Mouse (Mus musculus): ENCODE measurements around the gene Zfp541.

The Zfp541 gene

GRCm38 (mm10) chr7:16111284-16112090, 49.9 kb downstream of the Zfp541 start:
- in situ Hi-C loops (cut with MboI; ENCODE audit: unreplicated experiment in 2 of 2), result no loop called here

DNA sequence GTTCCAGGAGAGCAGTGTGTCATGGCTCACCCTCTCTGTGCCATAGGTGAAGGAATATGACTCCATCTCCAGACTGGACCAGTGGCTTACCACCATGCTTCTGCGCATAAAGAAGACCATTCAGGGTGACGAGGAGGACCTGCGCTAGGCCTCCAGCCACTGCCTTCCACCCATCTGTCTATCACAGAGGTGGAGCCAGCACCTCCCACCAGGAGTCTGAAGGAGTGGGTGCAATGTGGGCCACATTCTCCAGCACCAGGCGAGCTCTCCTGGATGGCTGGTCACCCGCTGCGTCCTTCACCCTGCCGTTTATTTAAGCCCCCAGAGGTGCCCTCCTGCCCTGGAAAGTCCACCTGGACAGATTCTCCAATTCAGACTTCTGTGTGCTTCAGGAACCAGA, 54.8 kb downstream of the Zfp541 start:
- in situ Hi-C loops (cut with MboI; ENCODE audit: unreplicated experiment in 2 of 2), result no loop called here

DNA sequence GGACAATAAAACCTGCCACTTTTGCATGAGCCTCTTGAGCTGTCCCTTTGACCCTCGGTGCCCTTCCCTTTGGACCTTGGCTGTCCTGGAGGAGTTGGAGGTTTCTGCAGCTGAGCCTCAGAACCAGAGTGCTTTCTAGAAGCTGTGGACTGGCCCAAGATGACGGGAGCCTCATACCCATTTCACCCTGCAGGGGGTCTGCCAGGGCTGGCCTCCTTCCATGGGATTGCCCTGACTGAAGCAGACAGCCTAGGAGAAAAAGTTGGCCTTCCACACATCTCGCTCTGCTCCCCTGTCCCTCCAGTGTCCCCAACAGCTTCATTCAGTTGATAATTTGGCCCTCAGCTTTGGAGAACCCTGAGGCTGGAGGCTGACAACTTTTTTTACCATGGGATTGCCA, 55.5 kb downstream of the Zfp541 start:
- in situ Hi-C loops (cut with MboI; ENCODE audit: unreplicated experiment in 2 of 2), result no loop called here

DNA sequence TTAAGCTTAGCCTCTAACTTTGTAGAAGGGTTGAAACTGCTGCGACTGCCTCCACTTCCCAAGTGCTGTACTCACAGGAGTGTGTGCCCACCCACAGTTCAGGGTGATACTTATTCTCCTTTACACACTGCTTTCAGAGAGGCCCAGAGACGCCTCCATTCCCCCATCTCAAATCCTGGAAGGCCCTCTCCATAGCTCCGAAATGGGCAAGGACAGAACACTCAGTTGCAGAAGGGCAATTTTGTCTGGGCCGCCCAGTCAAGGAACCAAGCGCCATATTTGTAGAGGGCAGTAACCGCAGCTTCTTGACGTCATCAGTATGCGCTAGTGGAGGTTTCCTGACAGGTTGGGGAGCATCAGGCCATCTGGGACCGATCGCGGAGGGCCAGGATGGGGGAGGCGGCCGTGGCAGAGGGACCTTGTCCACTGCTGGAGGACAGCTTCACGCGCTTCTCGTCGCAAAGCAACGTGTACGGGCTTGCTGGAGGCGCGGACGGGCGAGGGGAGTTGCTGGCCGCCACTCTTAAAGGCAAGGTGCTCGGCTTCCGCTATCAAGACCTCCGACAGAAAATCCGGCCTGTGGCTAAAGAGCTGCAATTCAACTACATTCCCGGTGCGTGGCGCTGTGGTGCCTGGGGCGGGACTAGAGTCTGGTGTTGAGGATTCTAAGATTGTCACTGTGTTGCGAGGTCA, 58.1 kb downstream of the Zfp541 start, which contains the start of gene Kptn:
Gene Kptn, plus strand, starts transcription at position 327 of the 693 bp plus-strand sequence.
- in situ Hi-C loops (cut with MboI; ENCODE audit: unreplicated experiment in 2 of 2), result no loop called here

- in situ Hi-C loops (cut with MboI; ENCODE audit: unreplicated experiment in 2 of 2), result no loop called here
These were observed 58.6 kb downstream of the Zfp541 start for GRCm38 (mm10) chr7:16120262-16120600.

DNA sequence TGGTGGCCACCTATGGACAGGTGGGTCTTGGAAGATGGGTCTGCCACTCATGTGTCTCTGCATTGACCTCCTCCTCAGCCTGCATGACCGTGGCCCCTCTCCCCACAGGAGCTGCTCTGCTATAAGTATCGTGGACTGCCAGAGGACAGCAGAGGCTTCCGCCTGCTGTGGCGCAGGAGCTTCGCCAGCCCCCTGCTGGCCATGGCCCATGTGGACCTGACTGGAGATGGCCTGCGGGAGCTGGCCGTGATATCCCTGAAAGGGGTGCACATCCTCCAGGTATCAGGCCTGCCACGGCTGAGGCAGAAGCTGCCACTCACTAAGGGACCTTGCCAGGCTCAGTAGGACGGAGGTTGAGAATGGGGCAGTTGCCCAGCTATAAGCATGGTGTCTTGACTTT, 64.2 kb downstream of the Zfp541 start:
- in situ Hi-C loops (cut with MboI; ENCODE audit: unreplicated experiment in 2 of 2), result no loop called here

GRCm38 (mm10) chr7:16128344-16128743, 66.7 kb downstream of the Zfp541 start:
- in situ Hi-C loops (cut with MboI; ENCODE audit: unreplicated experiment in 2 of 2), result no loop called here

DNA sequence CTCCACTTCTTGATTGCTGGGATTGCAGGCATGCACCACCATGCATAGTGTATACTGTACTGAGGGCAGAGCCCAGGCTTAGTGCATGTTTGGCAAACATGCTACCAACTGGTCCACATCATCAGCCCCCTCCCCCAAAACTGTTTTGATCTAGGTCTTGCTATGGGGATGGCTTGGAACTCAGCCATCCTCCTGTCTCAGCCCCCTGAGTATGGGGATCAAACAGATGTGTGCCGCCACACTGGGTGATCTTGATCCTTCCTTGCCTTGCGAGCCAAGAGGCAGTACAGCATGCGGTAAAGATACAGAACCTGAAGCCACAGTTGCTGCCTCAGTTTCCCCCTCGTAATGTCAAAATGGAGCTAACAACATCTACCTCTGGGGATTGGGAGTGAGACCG, 67.3 kb downstream of the Zfp541 start:
- in situ Hi-C loops (cut with MboI; ENCODE audit: unreplicated experiment in 2 of 2), result no loop called here

GRCm38 (mm10) chr7:16129421-16129845, 67.8 kb downstream of the Zfp541 start, which contains the start of gene Slc8a2:
Gene Slc8a2, plus strand, starts transcription at chr7:16129826.
- in situ Hi-C loops (cut with MboI; ENCODE audit: unreplicated experiment in 2 of 2), result no loop called here

DNA sequence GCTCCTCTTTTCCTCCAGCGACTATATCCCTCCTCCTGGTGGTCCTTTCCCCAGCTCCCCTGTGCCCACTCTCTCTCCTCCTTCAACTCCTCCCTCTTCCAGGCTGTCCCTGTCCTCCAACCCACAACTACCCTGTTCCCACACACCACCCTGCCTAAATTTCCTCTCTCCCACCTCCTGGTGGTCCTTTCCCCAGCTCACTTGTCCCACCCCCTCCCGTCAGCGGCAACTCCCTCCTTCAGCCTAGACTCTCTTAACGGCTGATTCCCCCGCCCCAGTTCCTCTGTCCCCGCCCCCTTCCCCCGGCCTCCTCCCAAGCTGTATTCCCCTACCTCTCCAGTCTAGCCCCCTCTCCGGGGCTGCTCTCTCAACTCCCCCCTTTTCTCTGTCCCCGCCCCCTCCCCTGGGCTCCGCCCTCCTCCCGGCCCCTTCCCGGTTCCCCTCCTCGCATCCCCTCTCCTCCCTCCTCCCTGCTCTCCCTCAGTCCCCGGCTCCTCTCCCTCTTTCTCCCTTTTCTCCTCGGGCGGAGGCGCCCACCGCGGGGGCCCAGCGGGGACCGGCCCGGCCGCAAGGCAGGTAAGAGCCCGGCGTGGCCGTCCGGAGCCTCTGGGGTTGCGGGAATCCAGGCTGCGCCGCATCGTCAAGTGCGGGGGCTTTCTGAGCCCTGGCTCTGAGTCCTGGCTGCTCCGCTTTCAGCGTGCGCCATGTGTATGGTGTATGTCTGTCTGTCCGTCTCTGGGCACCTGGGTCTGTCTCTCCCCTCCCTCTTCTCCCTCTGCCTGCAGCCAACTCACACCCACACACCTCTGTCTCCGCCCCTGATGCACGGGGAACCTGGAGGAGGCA, 68.5 kb downstream of the Zfp541 start:
- in situ Hi-C loops (cut with MboI; ENCODE audit: unreplicated experiment in 2 of 2), result no loop called here

DNA sequence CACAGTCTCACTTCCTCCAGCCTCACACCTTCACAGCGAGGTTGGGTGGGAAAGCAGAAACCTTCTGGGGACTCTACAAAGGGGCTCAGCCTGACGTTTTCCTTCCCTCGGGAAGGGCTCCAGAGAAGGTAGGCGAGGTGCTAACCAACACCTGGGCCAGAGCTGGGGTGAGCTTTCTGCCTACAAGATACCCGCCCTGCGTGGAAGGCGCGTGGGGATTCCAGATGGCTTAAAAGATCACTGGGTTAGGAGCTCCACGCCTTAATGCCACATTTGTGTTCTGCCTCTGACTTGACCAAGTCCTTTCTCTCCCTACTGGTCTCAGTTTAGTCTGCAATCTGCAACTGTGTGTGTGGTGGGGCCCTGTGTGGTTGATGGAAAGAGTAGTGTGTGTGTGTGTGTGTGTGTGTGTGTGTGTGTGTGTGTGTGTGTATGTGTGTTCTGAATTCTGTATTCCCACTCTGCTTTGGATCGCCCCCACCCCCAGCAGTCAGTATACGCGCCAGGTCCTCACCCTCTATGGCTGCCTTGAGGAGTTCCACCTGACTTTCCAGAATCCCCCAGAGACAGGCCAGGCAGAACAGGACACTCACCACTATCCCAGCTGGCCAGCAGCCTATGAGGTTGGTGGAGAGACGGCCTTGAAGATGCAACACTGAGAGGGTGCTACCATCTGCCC, 69.5 kb downstream of the Zfp541 start:
- in situ Hi-C loops (cut with MboI; ENCODE audit: unreplicated experiment in 2 of 2), result no loop called here

DNA sequence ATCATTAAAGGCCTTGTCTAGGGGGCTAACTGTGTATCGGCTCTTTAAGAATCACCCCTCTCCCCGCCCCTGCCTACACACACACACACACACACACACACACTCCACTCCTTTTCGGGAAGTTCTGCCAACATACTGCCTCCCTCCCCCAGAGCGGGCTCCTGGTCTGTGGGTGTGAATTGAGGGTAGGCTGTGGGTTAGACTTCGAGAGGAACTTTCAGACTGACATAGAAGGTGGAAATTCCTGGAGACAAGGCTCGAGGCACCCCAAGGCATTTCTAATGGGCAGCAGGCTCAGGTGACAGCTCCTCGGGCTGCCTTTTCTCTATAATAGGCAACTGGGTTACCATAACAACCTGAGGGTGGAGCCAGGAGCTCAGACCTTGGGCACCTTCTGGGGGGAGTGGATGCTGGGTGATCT, 70.6 kb downstream of the Zfp541 start:
- in situ Hi-C loops (cut with MboI; ENCODE audit: unreplicated experiment in 2 of 2), result no loop called here

- in situ Hi-C loops (cut with MboI; ENCODE audit: unreplicated experiment in 2 of 2), result no loop called here
These were observed 71.3 kb downstream of the Zfp541 start for GRCm38 (mm10) chr7:16132926-16133325.

DNA sequence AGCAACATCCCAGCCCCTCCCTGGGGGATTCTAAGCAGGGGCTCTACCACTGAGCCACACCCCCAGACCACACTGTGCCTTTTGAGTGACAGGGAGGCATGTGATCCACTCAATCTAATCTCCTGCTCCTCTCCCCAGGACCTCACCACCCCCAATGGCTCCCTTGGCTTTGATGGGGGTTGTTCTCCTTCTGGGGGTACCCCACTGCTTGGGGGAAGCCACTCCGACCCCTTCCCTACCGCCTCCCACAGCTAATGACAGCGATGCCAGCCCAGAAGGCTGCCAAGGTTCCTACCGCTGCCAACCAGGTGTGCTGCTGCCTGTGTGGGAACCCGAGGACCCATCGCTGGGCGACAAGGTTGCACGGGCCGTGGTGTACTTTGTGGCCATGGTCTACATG, 72.1 kb downstream of the Zfp541 start:
- in situ Hi-C loops (cut with MboI; ENCODE audit: unreplicated experiment in 2 of 2), result no loop called here

- in situ Hi-C loops (cut with MboI; ENCODE audit: unreplicated experiment in 2 of 2), result no loop called here
These were observed 73.4 kb downstream of the Zfp541 start for GRCm38 (mm10) chr7:16134951-16135392.
